Mouse (Mus musculus): ENCODE measurements around the gene Slc26a3. TPM values are rescaled to one million over a fixed set of nuclear protein-coding genes. Genes with fewer than 3 reads are reported as not detected.

Slc26a3 gene
- polyA plus RNA-seq, 1 experiment, result 25.3 TPM

DNA sequence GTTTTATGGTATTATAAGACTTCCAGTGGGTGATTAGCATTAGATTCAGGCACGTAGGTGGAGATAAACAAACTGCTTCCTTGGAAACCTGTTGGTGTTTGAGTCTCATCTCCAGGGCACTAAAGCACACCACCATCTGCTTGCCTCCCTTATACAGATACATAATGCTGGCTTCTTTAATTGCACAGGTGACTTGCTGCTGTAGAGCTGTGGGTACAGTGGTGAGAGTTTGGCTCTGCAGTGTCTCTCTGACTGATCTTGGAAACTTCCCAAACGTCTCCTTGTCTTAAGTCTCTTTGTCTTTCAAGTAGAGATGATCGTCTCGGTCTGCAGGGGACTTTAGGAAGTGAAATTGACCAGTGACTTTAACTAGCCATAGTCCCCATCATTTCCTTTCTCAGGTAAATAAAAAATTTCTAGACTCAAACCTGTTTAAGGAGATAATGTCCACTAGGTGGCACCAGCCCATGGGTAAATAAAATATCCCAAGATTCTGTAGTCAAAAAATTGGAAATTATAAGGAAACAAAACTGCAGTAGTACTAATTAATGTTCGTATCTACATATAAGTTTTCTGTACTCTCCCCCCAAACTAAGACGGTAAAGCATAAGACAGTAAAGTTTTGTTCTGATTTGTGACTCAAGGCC is 117.2 kb downstream of the Slc26a3 start:
- peak; percentile 25 for DNase-seq (ENCODE audit: low read depth, low spot score)
- 25% methylated on average over 6 of the region's 6 CpGs for WGBS

DNA sequence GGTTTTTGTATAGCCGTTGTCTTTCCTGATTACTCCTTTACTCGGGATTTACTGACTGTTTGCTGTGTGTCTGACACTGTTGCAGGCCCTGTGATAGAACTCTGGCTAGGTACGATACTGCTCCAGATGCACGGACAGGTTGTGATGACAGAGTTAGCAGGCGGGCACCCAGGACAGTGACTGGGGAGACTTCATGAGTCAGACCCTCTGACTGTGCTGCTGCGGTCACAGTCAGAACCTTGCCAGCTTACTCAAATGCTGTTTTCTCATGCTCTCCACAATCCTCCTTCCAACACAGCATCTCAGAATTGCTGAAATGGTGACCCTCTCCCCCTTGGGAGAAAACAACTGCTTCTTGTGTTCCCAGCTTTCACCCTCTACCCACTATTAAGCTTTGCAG is 117.8 kb downstream of the Slc26a3 start:
- DNase-seq (ENCODE audit: low read depth, low spot score), result no peak
- 81% methylated on average over 6 of the region's 6 CpGs for WGBS

DNA sequence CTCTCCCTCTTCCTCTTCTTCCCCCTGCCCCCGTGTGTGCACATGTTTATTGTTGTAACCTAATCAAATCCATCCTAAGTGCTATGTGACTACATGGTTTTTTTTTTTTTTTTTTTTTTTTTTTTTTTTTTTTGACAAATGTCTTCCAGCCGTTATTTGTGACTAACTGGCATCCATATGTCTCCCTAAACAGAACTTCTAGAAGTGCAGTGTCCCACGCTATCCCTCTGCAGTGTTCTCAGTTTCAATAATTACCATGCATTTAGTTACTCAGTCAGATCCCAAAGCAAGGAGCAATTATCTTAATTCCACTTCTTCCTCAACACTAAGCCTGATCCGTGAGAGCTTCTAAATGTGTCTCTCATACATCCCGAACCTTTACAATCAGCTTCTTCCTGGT is 120.5 kb downstream of the Slc26a3 start:
- DNase-seq (ENCODE audit: low read depth, low spot score), result no peak
- WGBS, result 56% methylated on average over 5 of the region's 5 CpGs

DNA sequence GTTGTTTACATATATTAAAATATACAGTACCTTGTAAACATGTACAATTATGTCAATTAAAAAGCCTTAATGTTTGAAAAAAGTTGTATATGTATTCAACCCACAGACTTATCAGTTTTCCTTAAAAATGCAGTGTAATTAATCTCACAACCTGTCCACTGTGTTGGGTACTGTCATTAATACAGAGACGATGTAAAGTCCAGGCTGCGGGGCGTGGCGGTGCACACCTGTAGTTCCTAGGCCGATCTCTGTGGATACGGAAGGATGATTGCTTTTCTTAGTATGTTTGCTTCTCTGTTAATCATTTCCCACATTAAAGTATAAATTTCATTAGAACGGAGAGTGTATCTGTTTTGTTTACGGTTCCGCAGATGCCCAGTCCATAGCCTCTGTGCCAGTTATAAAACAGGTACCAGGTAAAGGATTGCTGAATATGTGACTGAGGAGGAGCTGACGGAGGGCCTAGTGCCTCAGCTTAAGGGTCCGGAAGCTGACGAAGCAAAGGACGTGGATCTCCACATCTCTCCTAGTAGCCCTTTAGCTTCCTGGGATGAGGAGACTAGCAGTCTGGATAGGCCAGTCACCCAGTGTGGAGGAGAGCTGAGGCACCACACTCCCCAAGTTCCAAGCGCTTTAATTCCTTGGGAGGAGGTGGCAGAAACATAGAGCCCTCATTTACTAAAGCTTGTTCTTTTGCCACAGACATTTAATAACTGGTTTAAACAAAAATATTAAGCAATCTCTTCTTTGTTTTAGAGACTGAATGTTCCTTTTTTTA is 122.2 kb downstream of the Slc26a3 start:
- DNase-seq (ENCODE audit: low read depth, low spot score), result no peak
- 33% methylated on average over 14 of the region's 14 CpGs for WGBS

DNA sequence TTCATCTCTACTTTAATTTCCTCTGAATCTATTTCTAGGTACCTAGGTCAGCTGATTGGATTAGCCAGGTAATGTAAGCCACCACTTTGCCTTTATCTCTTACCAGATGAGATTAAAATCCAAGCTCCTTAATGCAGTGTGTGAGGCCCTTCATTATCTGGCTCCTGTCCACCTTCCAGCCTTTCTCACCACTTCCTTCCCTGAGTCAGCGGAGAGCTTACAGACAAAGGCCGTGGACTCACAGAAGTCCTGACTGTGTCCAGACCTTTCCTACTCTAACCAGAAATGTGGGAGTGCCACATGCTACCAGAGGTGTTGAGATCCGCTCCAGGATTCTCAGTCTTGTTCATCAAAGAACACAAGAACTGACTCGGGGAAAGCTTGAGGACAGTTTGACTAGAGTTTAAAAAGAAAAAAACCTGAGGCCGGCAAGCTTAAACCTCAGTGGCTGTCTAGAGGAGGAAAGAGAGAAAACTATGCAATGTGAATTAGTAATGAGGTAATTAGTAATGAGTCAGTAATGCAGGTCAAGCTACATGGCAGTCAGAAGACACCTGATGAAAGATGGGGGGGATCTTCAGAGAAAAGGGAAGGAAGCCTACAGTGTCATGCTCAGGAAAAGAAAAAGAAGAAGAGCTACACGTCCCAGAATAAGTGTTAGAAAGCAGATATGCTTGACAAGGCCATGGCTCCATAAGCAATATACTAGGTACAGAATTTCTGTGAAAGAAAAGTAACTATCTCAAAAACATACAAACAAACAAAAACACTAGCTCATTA is 123.2 kb downstream of the Slc26a3 start:
- DNase-seq (ENCODE audit: low read depth, low spot score), result no peak
- WGBS, result 69% methylated on average over 6 of the region's 6 CpGs

DNA sequence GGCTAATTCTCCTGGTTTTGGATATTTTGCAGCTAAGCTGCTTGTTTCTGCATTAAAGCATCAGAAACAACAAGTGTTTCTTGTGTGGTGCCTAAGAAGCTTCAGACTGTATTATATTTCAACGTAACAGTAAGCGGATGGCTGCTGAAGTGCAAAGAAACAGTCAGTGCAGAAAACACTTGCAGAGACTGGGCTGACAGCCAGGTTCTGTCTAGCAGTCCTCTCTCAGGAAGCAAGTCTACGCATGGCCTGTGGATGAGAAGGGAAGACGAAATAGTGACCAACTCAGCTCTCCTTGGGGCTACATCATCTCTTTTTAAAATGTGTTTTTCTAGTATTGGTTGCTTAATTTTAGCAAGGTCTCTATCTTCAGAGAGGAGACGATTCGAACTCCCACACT is 129.4 kb downstream of the Slc26a3 start:
- 72% methylated on average over 6 of the region's 6 CpGs for WGBS
- DNase-seq (ENCODE audit: low read depth, low spot score), result no peak

DNA sequence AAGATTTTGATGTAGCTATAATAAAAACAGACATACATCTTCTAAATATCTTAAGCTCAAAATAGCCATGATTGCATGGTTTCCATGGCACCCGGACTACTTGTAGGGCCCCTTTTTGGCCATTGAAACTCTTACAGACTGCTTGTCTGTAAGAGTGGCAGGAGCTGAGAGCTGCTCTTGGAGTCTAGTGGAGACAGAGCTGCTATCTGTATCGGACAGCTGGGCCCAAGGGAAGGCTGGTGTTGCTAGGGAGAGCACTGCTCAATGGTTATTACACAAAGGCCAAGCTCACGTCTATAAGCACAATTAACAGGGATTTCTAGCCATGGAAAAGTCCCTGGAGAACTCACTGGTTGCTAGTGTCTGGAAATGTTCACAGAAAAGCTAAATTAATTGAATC is 130.7 kb downstream of the Slc26a3 start:
- 81% methylated on average over 3 of the region's 3 CpGs for WGBS

More for the DNA sequence above, 130.7 kb downstream of the Slc26a3 start:
- no peak for DNase-seq (ENCODE audit: low read depth, low spot score)

Other genes with a start within 250 kb of the Slc26a3 start
- not detected in 2 replicates for gene Gm6993, start 150.1 kb upstream of the Slc26a3 start, polyA plus RNA-seq (2012; rRNA removed)
- 12.4 and 24.9 TPM in 2 replicates for gene Lamb1, start 125.6 kb upstream of the Slc26a3 start, polyA plus RNA-seq (2012; rRNA removed)
- gene Dld, start 39.4 kb upstream of the Slc26a3 start, polyA plus RNA-seq (2012; rRNA removed), result 19.9 and 26.6 TPM in 2 replicates
- gene Cbll1, start 108.7 kb downstream of the Slc26a3 start, polyA plus RNA-seq (2012; rRNA removed), result 4.0 and 6.1 TPM in 2 replicates
- gene Slc26a4, start 169.1 kb downstream of the Slc26a3 start, polyA plus RNA-seq (2012; rRNA removed), result 0.31 and 0.49 TPM in 2 replicates
- gene Bcap29, start 243.8 kb downstream of the Slc26a3 start, polyA plus RNA-seq (2012; rRNA removed), result 2.4 and 2.9 TPM in 2 replicates